Mouse (Mus musculus): Measurements from ENCODE around the gene Rsph14. TPM values are rescaled to one million over a fixed set of nuclear protein-coding genes. Genes with fewer than 3 reads are reported as not detected.

Rsph14 gene
- polyA plus RNA-seq, 1 experiment from 2014 or later = not detected

- Histone ChIP-seq H3K9me3 (no peaks in the 10 kb centered on the region), H3K4me1 (no peaks in the 10 kb centered on the region), H3K36me3 (replicated peaks) (no peaks in the 10 kb centered on the region), H3K27me3 (replicated peaks; ENCODE audit: low read depth, poor library complexity, severe bottlenecking) (no peaks in the 10 kb centered on the region), H3K27ac (replicated peaks) (no peak overlapping the region), H3K4me3 (no peak overlapping the region)
- 81% methylated on average over 10 of the region's 10 CpGs for WGBS
- peak; percentile 29 for DNase-seq (ENCODE audit: low spot score)
These were observed 95.2 kb downstream of the Rsph14 start for GRCm38 (mm10) chr10:74937003-74937790.

- Histone ChIP-seq H3K36me3 (replicated peaks) (no peaks in the 10 kb centered on the region), H3K27me3 (replicated peaks; ENCODE audit: low read depth, poor library complexity, severe bottlenecking) (no peaks in the 10 kb centered on the region), H3K9me3 (no peaks in the 10 kb centered on the region), H3K4me1 (no peaks in the 10 kb centered on the region), H3K27ac (replicated peaks) (no peak overlapping the region), H3K4me3 (no peak overlapping the region)
- WGBS = 30% methylated on average over 6 of the region's 6 CpGs
- DNase-seq (ENCODE audit: low spot score) = peak; percentile 31
These were observed 97.4 kb downstream of the Rsph14 start for GRCm38 (mm10) chr10:74935016-74935415.

- Histone ChIP-seq H3K9me3 (no peaks in the 10 kb centered on the region), H3K36me3 (replicated peaks) (no peaks in the 10 kb centered on the region), H3K4me1 (no peaks in the 10 kb centered on the region), H3K27ac (replicated peaks) (no peak overlapping the region), H3K4me3 (no peak overlapping the region), H3K27me3 (replicated peaks; ENCODE audit: low read depth, poor library complexity, severe bottlenecking) (no peaks in the 10 kb centered on the region)
- no peak for DNase-seq (ENCODE audit: low spot score)
- WGBS = 87% methylated on average over 12 of the region's 12 CpGs
These were observed 97.9 kb downstream of the Rsph14 start for GRCm38 (mm10) chr10:74934521-74934920.

GRCm38 (mm10) chr10:74933548-74934190, 98.7 kb downstream of the Rsph14 start:
- WGBS = 90% methylated on average over 19 of the region's 19 CpGs
- Histone ChIP-seq H3K4me1 (no peaks in the 10 kb centered on the region), H3K9me3 (no peaks in the 10 kb centered on the region), H3K27me3 (replicated peaks; ENCODE audit: low read depth, poor library complexity, severe bottlenecking) (no peaks in the 10 kb centered on the region), H3K4me3 (no peak overlapping the region), H3K27ac (replicated peaks) (no peak overlapping the region), H3K36me3 (replicated peaks) (no peaks in the 10 kb centered on the region)
- no peak for DNase-seq (ENCODE audit: low spot score)

- Histone ChIP-seq H3K27ac (replicated peaks) (no peak overlapping the region), H3K4me3 (no peak overlapping the region), H3K27me3 (replicated peaks; ENCODE audit: low read depth, poor library complexity, severe bottlenecking) (no peaks in the 10 kb centered on the region), H3K36me3 (replicated peaks) (no peaks in the 10 kb centered on the region), H3K9me3 (no peaks in the 10 kb centered on the region), H3K4me1 (no peaks in the 10 kb centered on the region)
- WGBS = 85% methylated on average over 6 of the region's 6 CpGs
- DNase-seq (ENCODE audit: low spot score) = no peak
These were observed 99.9 kb downstream of the Rsph14 start for GRCm38 (mm10) chr10:74932487-74932886.

- Histone ChIP-seq H3K4me3 (no peak overlapping the region), H3K4me1 (no peaks in the 10 kb centered on the region), H3K27ac (replicated peaks) (no peak overlapping the region), H3K9me3 (no peaks in the 10 kb centered on the region), H3K36me3 (replicated peaks) (no peaks in the 10 kb centered on the region), H3K27me3 (replicated peaks; ENCODE audit: low read depth, poor library complexity, severe bottlenecking) (no peaks in the 10 kb centered on the region)
- DNase-seq (ENCODE audit: low spot score) = no peak
- 83% methylated on average over 6 of the region's 6 CpGs for WGBS
These were observed 100.8 kb downstream of the Rsph14 start for GRCm38 (mm10) chr10:74931631-74932030.

GRCm38 (mm10) chr10:74930541-74930940, 101.8 kb downstream of the Rsph14 start:
- Histone ChIP-seq H3K4me3 (no peak overlapping the region), H3K27me3 (replicated peaks; ENCODE audit: low read depth, poor library complexity, severe bottlenecking) (no peaks in the 10 kb centered on the region), H3K4me1 (peaks cover 2% of the 10 kb centered on the region), H3K9me3 (no peaks in the 10 kb centered on the region), H3K27ac (replicated peaks) (no peak overlapping the region), H3K36me3 (replicated peaks) (no peaks in the 10 kb centered on the region)
- WGBS = 77% methylated on average over 3 of the region's 3 CpGs
- no peak for DNase-seq (ENCODE audit: low spot score)

- Histone ChIP-seq H3K9me3 (no peaks in the 10 kb centered on the region), H3K27ac (replicated peaks) (no peak overlapping the region), H3K27me3 (replicated peaks; ENCODE audit: low read depth, poor library complexity, severe bottlenecking) (no peaks in the 10 kb centered on the region), H3K4me1 (peaks cover 6% of the 10 kb centered on the region), H3K36me3 (replicated peaks) (no peaks in the 10 kb centered on the region), H3K4me3 (no peak overlapping the region)
- no peak for DNase-seq (ENCODE audit: low spot score)
- 79% methylated on average over 6 of the region's 6 CpGs for WGBS
These were observed 102.8 kb downstream of the Rsph14 start for GRCm38 (mm10) chr10:74929578-74929977.

- Histone ChIP-seq H3K27ac (replicated peaks) (no peak overlapping the region), H3K36me3 (replicated peaks) (no peaks in the 10 kb centered on the region), H3K4me3 (no peak overlapping the region), H3K4me1 (peaks cover 6% of the 10 kb centered on the region), H3K9me3 (no peaks in the 10 kb centered on the region), H3K27me3 (replicated peaks; ENCODE audit: low read depth, poor library complexity, severe bottlenecking) (no peaks in the 10 kb centered on the region)
- 87% methylated on average over 7 of the region's 7 CpGs for WGBS
- no peak for DNase-seq (ENCODE audit: low spot score)
These were observed 104.1 kb downstream of the Rsph14 start for GRCm38 (mm10) chr10:74928276-74928675.

GRCm38 (mm10) chr10:74925324-74925723, 107.1 kb downstream of the Rsph14 start:
- 15% methylated on average over 21 of the region's 21 CpGs for WGBS
- no peaks in the 10 kb centered on the region; the same call in 1 of the 2 replicates for H3K27me3 ChIP-seq (replicated peaks; ENCODE audit: low read depth, poor library complexity, severe bottlenecking)
- H3K27ac ChIP-seq (replicated peaks) = no peak overlapping the region
- H3K4me3 ChIP-seq = peak overlapping the region; percentile 42
- no peaks in the 10 kb centered on the region for H3K36me3 ChIP-seq (replicated peaks)
- DNase-seq (ENCODE audit: low spot score) = peak; percentile 59
- peaks cover 6% of the 10 kb centered on the region for H3K4me1 ChIP-seq
- no peaks in the 10 kb centered on the region for H3K9me3 ChIP-seq

GRCm38 (mm10) chr10:74924274-74924673, 108.1 kb downstream of the Rsph14 start:
- Histone ChIP-seq H3K27ac (replicated peaks) (no peak overlapping the region), H3K4me1 (peaks cover 8% of the 10 kb centered on the region), H3K4me3 (no peak overlapping the region), H3K36me3 (replicated peaks) (no peaks in the 10 kb centered on the region), H3K9me3 (no peaks in the 10 kb centered on the region), H3K27me3 (replicated peaks; ENCODE audit: low read depth, poor library complexity, severe bottlenecking) (no peaks in the 10 kb centered on the region; the same call in 1 of the 2 replicates)
- no peak for DNase-seq (ENCODE audit: low spot score)
- WGBS = 91% methylated on average over 14 of the region's 14 CpGs

- Histone ChIP-seq H3K27ac (replicated peaks) (no peak overlapping the region), H3K27me3 (replicated peaks; ENCODE audit: low read depth, poor library complexity, severe bottlenecking) (no peaks in the 10 kb centered on the region; the same call in 1 of the 2 replicates), H3K4me1 (peaks cover 10% of the 10 kb centered on the region), H3K4me3 (no peak overlapping the region), H3K9me3 (no peaks in the 10 kb centered on the region), H3K36me3 (replicated peaks) (no peaks in the 10 kb centered on the region)
- WGBS = 76% methylated on average over 6 of the region's 6 CpGs
- DNase-seq (ENCODE audit: low spot score) = peak; percentile 8
These were observed 109.6 kb downstream of the Rsph14 start for GRCm38 (mm10) chr10:74922763-74923162.

GRCm38 (mm10) chr10:74921614-74922013, 110.8 kb downstream of the Rsph14 start:
- H3K36me3 ChIP-seq (replicated peaks) = no peaks in the 10 kb centered on the region
- DNase-seq (ENCODE audit: low spot score) = no peak
- H3K4me3 ChIP-seq = no peak overlapping the region
- no peak overlapping the region for H3K27ac ChIP-seq (replicated peaks)
- WGBS = 88% methylated on average over 11 of the region's 11 CpGs
- H3K4me1 ChIP-seq = peaks cover 10% of the 10 kb centered on the region
- H3K9me3 ChIP-seq = no peaks in the 10 kb centered on the region
- no peaks in the 10 kb centered on the region; the same call in 1 of the 2 replicates for H3K27me3 ChIP-seq (replicated peaks; ENCODE audit: low read depth, poor library complexity, severe bottlenecking)
